Mouse (Mus musculus): ENCODE results near the gene Eprs. TPM values are rescaled to one million over a fixed set of nuclear protein-coding genes. Genes with fewer than 3 reads are reported as not detected.

The Eprs gene
- total RNA-seq, 4 experiments from 2014 or later, result 66.7 to 76.4 (median 71.5) TPM

DNA sequence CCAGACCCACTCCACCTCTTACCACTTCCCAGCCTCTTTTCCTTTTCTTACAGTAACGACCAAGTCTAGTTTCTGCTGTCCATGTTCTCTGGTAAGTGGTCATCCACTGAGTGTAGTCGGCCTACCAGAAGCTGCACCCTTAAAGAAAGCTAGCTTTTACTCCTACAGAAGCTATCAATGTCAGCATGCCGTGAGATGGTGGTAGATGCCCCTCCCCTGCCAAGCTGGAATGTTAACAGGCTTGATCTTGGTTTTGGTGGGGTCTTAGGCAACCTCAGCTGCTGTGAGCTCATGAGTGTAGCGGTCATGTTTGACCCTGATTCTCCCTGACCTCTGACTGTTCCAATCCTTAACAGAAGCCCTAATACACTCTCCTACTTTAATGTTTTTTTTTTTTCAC lies 4.6 kb upstream of the Eprs start:
- no peak for DNase-seq (ENCODE audit: low spot score in 2 of 2)

DNA sequence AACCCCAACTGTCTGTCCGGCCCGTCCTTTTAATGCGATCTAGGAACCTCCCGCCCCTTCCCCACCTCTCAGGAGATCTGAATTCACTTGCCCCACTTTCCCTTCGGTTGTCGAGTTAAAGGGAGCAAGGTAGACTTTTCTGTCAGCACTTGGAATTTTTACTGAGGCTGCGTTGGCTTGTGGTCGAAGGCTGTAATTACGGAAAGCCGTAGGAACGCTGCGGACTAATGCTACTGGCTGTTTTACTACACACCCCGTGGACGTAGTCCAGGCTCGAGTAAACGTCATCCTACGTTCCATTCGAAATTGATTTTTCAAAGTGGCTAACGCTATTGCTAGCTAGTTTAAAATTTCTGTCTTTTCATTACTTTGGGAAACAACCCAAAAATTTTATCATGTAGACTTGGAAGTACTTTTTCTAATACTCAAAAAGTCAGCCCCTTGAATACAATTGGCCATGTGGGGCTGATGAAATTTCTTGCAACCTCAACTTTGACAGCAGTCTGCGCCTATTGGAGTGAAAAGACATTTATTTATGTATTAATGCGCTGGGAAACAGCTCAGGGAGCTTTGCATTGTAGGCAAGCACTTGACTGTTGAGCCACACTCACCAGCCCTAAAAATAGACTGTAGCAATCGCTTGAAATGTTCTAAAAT lies 810 bp downstream of the Eprs start:
- DNase-seq (ENCODE audit: low spot score in 2 of 2), result peak; percentile 38 to 39

DNA sequence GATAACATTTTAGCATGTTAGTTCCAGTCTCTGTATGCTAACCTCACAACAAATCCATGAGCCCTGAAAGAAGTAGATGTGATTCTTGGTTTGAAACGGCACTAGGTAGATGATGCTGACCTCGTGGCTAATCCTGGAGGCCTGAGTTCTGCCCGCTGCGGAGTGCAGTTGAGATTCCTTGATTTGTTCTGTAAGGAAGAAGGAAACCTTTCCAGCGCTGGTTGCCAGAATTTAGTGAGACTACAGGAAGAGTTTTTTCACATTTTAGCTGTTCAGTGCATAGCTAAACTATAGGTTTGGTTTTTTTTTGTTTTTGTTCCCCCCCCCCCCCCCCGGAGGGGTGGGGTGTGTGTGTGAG lies 1.3 kb downstream of the Eprs start:
- DNase-seq (ENCODE audit: low spot score in 2 of 2), result no peak

DNA sequence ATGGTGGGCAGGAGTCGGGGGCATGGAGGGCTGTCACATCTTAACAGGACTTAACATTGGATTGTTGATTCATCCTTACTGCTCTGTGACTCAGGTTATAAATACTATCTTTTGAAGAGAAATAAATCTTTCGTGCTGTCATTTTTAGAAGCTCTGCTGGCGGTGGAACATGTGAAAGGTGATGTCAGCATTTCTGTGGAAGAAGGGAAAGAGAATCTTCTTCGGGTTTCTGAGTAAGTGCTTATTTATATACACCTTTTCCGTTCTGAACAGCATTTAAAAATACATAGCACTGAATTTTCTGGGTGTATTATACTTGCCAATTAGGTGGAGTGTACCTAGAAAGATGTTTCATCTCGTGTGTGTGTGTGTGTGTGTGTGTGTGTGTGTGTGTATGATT lies 4.5 kb downstream of the Eprs start:
- no peak for DNase-seq (ENCODE audit: low spot score in 2 of 2)

DNA sequence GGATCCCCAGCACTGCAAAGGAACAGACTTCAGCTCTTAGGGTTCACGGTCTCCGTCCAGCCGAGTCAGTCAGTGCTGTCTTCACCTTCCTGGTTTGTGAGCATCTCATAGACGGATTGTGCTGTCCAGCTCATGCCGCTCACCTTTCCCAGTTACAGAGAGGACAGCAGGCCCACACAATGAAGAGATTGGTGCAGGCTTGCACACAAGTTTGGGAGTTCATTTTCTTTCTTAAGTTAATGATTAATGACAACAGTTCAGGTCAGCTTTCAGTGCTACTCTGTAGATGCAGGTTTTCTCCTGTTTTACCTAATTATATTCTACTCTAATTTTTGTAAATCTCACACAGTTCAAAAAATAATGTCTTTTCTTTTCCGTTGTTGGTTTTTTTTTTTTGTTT lies 7.1 kb downstream of the Eprs start:
- no peak for DNase-seq (ENCODE audit: low spot score in 2 of 2)

DNA sequence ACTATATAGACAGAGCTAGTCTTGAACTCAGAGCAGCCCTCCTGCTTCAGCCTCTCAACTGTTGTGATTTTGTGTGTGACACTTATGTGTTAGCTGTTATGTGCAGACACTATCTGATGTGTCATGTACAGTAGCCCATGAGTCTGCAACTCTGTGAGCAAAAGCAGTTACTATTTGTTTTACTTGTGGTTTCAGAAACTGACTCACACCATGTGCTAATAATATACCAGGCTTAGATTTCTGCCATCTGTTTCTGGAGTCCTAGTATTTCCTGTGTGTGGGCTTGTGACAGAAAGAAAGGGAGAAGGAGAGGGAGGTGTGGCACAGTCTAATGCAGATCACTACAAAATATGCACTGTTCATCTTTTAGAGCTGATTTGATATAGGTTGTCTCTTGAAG lies 13.5 kb downstream of the Eprs start:
- DNase-seq (ENCODE audit: low spot score in 2 of 2), result peak in 1 of 2 experiments; percentile 20

DNA sequence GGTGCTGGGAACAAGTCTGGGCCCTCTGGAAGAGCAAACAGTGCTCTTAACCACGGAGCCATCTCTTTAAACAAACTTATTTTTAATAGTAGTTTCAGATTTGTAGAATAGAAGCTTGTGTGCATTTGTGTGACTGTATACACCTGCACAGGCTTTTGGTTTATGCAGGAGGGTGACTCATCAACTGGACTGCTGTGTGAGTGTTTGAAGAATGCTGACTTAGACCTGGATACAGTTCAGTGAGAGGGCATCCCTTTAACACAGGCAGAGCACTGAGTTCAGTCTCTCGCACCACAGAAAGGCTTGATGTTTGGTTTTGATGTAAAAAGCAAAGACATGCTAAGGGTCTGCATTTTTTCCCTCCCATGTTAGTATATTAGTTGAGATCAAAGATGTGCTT lies 14.6 kb downstream of the Eprs start:
- no peak for DNase-seq (ENCODE audit: low spot score in 2 of 2)

DNA sequence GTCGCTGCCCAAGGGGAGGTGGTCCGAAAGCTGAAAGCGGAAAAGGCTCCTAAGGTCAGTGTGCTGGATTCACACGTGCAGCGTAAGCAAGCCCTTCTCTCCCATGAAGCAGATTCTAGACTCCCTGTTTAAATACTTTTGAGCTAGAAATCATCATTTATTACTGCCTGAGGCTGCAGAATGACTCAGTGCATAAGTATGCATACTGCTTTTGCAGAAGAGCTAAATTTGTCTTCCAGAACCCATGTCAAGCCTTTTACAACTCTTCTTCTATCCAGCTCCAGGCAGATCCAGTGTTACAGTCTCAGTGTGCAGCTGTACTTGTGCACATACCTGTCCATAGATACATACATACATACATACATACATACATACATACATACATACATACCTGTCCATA lies 38.8 kb downstream of the Eprs start:
- no peak for DNase-seq (ENCODE audit: low spot score in 2 of 2)

DNA sequence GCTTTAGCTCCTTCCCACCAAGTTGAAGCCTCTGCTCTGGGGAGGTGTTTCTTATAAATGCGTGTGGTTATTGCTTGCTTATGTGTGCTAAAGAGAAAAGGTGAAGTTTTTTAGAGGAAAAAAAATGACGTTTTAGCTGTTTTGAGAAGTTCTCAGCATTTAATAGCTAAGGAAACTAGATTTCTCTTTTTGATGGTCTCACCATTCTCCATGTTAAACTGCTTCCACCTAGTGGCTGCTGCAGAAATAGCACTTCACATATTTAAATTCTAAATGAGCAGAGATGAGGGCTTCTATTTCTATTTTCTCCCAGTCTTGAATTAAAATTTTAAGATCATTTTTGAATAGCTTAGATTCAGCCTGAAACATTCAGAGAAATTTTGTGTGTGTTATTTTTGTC lies 41.2 kb downstream of the Eprs start:
- no peak for DNase-seq (ENCODE audit: low spot score in 2 of 2)

DNA sequence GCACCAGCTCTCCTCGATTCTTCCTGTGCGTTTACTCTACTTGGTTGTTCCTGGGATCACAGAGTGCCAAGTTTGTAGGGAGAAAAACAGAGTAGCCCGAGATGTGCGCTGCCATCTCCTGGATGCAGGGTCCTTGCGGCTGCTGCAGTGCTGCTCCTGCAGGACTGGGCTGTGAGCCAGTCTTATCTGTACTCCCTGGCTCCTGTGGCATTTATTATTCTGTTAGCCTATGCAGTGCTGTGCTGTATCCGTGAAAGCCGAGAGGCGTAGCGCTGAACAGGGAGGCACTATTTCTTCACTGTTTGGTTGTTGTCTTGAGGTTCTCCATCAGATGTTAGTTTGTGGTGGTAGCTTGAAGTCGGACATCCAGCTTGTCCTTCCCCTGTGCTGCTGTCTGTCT lies 43.1 kb downstream of the Eprs start:
- no peak for DNase-seq (ENCODE audit: low spot score in 2 of 2)

DNA sequence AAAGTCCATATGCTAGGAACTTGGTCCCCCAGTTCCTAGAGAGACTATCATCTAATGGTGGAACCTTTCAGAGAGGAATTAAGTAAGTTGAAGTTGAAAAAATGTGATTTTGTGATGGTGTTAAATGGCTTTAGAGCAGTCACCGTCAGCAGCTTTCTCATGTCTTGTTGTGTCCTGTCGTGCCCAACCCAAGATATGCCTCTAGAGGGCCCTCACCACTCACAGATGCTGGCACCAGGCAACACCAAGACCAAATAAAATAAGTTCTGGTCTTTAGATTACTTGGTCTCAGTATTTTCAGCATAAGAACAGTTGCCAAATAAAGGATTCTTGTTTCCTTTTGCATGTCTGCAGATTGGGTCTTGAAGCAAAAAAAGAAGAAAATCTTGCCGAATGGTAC lies 47.0 kb downstream of the Eprs start:
- no peak for DNase-seq (ENCODE audit: low spot score in 2 of 2)

DNA sequence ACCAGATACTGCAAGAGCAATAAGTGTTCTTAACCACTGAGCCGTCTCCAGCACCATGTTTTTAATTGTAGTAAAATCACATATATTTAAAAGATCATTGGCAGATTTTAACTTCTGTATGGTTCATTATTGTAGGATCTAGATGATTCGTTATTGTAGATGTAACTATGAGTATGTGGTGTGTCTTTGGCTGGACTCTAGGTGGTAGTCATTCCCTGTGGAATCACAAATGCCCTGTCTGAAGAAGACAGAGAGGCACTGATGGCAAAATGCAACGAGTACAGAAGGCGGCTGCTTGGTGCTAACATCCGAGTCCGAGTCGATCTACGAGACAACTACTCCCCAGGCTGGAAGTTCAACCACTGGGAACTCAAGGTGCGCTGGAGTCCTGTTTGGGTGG lies 55.2 kb downstream of the Eprs start:
- DNase-seq (ENCODE audit: low spot score in 2 of 2), result no peak

DNA sequence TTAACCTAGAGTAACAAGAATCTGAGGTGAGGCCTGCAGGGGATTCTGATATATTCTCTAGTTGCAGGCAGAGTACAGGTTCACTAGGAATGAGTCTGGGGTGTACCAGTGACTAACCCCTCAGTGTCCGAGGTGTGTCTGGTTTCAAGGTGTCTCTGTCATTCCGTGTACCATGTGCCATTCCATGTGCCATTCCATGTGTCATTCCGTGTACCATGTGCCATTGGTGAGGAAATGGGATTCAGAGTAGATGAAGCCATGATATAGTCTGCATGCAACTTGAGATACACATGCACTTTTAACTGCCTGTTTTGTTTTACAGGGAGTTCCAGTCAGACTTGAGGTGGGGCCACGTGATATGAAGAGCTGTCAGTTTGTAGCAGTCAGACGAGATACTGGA lies 57.0 kb downstream of the Eprs start:
- no peak for DNase-seq (ENCODE audit: low spot score in 2 of 2)

DNA sequence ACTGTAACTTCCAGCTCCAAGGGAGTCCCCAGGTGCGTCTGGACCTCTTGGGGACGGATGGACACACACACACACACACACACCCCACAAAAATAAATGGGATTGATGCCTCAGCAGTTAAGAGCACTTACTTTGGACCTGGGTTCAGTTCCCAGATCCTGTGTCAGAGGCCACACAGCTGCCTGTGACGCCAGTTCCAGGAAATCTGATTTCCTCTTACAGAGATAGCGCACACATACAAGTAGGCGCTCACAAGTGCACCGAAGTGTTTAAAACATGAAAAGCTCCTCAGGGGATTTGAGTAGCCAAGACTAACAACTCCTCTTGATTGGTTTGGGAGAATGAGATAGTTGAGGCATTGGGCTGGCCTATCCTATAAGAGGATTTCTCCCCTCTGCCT lies 57.9 kb downstream of the Eprs start:
- no peak for DNase-seq (ENCODE audit: low spot score in 2 of 2)

DNA sequence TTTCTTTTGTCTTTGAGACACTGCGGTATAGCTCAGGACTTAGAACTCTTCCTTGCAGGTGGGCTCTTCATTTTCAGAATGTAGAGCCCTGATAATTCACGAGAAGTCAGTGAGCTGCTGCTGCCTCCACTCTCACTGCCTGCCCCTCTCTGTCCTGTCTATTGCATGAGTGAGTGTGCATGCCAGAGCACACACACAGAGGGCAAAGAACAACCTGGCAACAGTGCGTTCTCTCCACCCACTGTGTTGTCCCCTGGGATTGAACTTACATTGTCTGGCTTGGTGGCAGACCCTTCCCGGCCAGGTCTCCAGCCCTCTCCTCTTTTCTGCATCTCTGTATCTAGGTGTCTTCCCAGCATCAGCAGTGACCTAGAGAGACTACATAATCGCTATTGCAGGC lies 63.7 kb downstream of the Eprs start:
- no peak for DNase-seq (ENCODE audit: low spot score in 2 of 2)

DNA sequence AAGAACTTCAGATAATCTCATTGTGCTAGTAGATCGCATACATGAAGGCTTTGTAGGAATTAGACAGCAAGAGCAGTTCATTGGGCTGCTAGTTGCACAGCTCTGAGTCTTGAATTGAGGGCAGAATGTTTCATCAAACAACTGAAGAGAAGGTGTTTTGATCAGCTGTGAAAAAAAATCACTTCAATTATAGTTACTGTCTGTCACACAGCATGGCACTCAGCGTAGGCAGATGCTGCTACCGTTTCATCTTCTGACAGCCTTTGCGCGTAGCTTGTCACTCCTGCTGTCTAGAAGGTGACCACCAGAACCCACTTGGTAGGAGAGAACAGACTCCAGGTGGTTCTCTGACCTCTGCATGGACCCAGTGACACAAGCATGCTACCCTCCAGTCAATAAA lies 67.6 kb downstream of the Eprs start:
- DNase-seq (ENCODE audit: low spot score in 2 of 2), result no peak

DNA sequence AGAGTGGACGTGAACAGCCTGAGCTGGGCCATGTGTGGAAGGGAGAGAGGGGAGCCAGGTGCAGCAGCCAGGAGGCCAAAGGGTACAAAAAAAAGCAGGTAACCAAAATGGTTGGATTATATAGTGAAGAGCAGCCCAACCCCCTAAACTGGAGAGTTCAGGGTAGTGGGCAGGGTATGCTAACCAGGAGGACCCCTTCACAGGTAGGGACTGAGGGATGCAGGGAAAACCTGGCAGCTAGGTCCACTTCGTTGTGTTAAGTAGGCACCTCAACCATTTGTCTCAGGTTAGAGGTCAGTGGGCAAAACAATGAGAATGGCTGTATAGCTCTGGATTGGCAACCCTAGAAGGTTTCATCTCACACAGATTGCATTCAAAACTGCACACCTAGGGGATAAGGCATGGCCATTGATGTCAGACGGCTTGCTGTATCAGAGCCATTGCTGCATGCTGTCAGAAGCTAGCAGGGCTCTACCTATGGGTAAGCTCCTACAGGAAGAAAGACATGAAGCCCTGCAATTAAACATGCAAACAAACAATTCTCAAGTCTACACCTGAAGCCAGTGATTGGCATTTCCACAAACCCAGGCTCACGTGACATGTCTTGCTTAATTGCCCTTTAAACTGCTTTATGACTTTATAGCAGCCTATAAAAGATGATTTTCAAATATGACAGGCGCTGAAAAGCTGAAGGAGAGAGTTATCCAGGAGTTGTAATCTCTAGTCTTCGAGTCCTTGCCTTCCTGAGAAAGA lies 68.6 kb downstream of the Eprs start:
- DNase-seq (ENCODE audit: low spot score in 2 of 2), result no peak

DNA sequence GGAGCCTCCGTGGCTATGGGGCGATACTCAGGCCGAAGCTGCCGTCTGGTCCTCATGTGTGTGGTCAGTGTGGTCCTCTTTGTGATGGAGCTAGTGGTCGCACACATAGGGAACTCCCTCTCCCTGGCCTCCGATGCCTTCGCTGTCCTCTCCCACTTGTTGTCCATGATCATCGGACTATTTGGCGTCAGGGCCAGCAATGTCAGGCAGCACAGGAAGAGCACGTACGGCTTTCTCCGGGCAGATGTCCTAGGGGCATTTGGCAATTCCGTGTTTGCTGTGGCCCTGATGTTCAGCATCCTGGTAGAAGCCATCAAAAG lies 69.1 kb downstream of the Eprs start:
- no peak for DNase-seq (ENCODE audit: low spot score in 2 of 2)

DNA sequence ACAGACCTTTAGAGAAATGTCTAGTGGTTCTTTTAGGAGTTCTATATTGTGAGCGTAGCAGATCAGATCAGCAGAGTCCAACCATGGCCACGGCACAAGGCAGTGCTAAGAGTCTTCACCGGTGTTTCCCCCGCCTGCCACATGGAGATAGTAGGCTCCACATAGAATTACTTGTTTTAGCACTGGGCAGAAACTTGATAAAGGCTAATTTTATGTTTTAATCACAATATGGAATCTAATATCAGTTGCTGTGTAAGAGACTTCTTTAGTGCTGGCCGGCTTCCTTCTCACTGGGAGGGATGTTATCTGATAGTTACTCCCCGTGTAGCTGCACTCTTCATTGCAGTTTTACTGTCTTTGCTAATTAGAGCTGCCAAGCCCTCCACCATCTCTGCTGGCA lies 70.3 kb downstream of the Eprs start:
- no peak for DNase-seq (ENCODE audit: low spot score in 2 of 2)

DNA sequence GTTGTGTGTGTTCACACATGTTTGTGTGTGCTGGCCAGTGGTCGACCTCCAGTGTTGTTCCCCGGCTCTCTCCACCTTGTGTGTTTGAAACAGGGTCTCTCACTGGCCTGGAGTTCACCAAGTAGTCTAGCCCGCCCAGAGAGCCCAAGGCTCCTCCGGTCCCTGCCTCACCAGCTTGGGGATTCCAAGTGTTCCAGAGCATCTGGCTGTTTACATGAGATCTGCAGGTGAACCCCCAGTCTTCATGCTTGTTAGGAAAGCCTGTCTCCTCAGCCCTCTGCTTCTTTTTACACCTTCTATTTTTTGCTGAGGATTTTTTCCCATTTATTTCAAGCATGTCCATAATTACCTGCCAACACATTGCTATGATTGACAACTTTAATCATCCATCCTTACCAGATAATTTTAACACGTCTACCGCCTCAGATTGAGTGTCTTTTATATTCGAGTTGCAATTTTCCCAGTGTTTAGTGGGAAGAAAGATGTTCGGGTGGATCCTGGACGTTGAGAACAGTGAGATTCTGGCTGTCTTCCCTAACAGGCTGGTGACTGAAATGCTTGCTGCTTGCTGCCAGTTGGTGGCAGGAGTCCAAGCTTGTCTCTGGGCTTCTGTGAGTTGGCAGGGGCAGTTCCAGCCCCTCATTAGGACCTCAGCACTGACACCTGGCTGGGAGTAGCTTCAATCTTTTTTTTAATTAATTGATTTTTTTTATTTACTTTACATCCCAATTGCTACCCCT lies 76.2 kb downstream of the Eprs start:
- peak; percentile 65 to 68 for DNase-seq (ENCODE audit: low spot score in 2 of 2)

DNA sequence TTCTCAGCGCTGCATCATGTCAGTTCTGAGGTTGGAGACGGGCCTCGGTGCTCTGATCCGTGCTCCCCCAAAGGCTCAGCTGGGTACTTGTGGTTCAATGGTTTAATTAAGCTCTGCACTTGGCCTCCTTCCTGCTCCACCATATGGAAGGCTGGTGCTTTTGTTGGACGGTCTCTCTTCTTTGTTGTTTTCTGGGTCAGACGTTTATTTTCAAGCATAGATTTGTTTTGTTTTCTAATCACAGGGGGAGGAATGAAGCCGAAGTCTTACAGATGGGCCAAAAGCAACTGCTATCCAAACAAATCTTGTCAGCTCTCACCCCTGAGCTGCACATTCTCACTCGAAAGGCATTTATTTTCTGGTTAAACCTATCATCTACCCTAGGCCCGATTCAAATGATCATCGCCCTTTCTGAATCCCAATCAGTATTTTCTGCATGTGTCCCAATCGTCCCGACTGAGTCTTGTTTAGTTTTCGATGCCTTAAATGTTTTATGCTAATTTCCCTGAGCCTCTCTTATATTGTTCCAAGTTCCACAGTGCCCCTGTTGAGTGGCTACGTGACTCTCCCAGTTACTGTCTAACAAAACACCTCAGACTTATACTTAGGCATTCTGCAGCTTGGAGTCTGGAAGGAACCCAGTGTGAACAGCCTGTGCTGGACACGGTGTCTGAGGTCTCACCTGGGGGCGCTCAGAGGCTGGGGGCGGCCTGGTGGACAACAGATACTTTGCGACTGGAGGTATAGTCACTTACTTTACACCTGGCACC lies 79.0 kb downstream of the Eprs start:
- DNase-seq (ENCODE audit: low spot score in 2 of 2), result no peak

DNA sequence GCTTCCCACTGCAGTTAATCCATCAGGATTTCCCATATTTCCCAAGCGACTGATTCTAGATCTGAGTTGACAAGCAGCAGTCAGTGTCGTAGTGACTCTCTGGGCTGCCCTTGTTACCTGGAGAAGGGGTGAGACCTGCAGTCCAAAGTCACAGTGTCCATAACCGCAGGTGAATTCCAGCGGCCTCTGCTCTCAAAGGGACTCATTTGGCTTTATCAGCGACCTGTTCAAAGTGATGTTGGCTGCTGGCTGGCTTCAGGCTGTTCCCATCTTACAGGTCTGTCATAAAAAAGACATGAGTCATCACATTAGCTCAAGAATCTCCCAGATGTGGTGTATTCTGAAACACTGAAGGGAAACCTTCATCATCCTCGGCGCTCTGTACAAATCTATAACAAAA lies 86.1 kb downstream of the Eprs start:
- no peak for DNase-seq (ENCODE audit: low spot score in 2 of 2)

All from layer of hippocampus, adult 8-10 months (tissue).